Mouse (Mus musculus): Measurements from ENCODE around the gene Ifitm7. TPM values are rescaled to one million over a fixed set of nuclear protein-coding genes. Genes with fewer than 3 reads are reported as not detected.

Ifitm7 gene
- polyA plus RNA-seq, 1 experiment = 226 TPM

DNA sequence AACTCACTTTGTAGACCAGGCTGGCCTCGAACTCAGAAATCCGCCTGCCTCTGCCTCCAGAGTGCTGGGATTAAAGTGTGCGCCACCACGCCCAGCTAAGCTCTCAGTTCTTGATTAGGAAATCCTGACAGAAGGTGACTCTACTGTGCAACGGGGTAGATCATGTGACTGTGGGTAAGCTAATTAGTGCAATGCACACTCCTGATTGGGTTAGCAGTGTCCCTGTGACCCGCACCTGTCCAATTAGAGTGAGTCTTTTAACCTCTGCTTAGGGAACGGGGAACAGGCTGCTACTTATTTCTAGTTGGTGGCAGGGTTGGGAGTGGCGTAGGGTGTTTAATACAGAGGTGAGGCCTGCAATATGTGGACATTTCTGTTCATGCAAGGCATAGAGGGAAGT, 14.6 kb downstream of the Ifitm7 start:
- H3K4me3 ChIP-seq (ENCODE audit: control insufficient read depth, low read depth, low read length) = no peak overlapping the region
- H3K27ac ChIP-seq (ENCODE audit: control insufficient read depth, insufficient read depth, low read depth, low read length) = no peak overlapping the region
- no peaks in the 10 kb centered on the region for H3K27me3 ChIP-seq (ENCODE audit: control insufficient read depth, insufficient read depth, low read length)
- H3K36me3 ChIP-seq (ENCODE audit: control insufficient read depth, insufficient read depth, low read length) = no peaks in the 10 kb centered on the region
- TF ChIP-seq CTCF (IDR thresholded peaks at IDR 0.05; ENCODE audit: control insufficient read depth, insufficient read depth, insufficient replicate concordance, low read depth, low read length) (no peak), POLR2A (IDR thresholded peaks at IDR 0.05; ENCODE audit: control insufficient read depth, low read depth, low read length) (no peak)
- H3K4me1 ChIP-seq (ENCODE audit: control insufficient read depth, insufficient read depth, low read length) = no peaks in the 10 kb centered on the region

DNA sequence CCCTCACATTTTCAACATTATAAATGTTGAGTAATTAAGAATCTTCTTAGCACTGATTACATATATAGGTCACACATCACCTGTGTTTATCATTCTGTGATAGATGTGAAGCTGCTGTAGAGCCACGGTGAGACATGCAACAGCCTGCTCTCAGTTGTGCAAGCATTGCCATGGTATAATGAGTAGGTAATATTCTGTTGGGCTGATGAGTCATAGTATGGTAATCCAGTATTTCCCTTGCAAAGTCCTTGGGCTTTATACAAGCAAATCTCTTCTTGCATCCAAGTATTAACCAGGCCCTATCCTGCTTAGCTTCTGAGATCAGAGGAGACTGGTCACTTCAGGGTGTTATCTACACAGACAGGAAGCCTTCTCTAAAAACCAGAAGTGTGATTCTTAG, 17.6 kb downstream of the Ifitm7 start:
- no peak for TF ChIP-seq CTCF (IDR thresholded peaks at IDR 0.05; ENCODE audit: control insufficient read depth, insufficient read depth, insufficient replicate concordance, low read depth, low read length)
- TF ChIP-seq POLR2A (IDR thresholded peaks at IDR 0.05; ENCODE audit: control insufficient read depth, low read depth, low read length) = no peak
- no peaks in the 10 kb centered on the region for H3K36me3 ChIP-seq (ENCODE audit: control insufficient read depth, insufficient read depth, low read length)
- H3K27ac ChIP-seq (ENCODE audit: control insufficient read depth, insufficient read depth, low read depth, low read length) = no peak overlapping the region
- H3K4me1 ChIP-seq (ENCODE audit: control insufficient read depth, insufficient read depth, low read length) = no peaks in the 10 kb centered on the region
- H3K4me3 ChIP-seq (ENCODE audit: control insufficient read depth, low read depth, low read length) = no peak overlapping the region
- no peaks in the 10 kb centered on the region for H3K27me3 ChIP-seq (ENCODE audit: control insufficient read depth, insufficient read depth, low read length)

DNA sequence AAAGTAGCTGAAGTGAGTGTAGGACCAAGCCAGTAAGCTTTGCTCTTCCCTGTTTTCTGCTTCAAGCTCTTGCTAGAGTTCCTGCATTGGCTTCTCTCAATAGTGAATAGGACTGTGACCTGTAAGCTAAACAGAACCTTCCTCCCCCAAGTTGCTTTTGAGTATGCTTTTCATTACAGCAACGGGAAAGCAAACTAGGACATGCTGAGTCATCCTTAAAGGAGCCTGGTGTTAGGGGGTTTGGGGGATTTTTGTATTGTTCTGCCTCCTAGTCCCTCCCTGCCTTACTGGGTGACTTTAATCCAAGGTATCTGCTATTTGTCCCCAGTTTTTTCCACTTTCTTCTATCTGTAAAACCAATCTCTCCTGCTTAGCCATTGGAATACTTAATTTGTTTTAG, 24.6 kb downstream of the Ifitm7 start:
- no peak for TF ChIP-seq POLR2A (IDR thresholded peaks at IDR 0.05; ENCODE audit: control insufficient read depth, low read depth, low read length)
- Histone ChIP-seq H3K27ac (ENCODE audit: control insufficient read depth, insufficient read depth, low read depth, low read length) (no peak overlapping the region), H3K4me1 (ENCODE audit: control insufficient read depth, insufficient read depth, low read length) (no peaks in the 10 kb centered on the region), H3K27me3 (ENCODE audit: control insufficient read depth, insufficient read depth, low read length) (no peaks in the 10 kb centered on the region), H3K4me3 (ENCODE audit: control insufficient read depth, low read depth, low read length) (no peak overlapping the region), H3K36me3 (ENCODE audit: control insufficient read depth, insufficient read depth, low read length) (no peaks in the 10 kb centered on the region)

DNA sequence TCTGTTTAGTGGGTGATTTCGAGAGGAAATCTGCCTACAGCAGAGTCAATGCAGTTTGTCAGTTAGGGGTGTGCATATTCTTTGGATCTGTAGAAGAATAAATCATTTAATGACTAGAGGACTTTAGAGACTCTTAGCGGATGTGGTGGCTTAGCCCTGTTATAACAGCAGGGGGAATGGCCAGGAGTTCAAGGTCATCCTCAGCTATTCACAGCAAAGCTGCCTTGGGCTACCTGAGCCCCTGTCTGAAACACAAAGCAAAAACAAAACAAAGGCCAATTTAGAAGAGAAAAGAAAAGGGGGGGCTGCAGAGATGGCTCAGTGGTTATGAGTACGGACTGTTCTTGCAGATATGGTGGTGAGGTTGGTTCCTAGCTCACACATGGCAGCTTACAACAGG, 35.4 kb downstream of the Ifitm7 start:
- no peak overlapping the region for H3K27ac ChIP-seq (ENCODE audit: control insufficient read depth, insufficient read depth, low read depth, low read length)
- no peaks in the 10 kb centered on the region for H3K36me3 ChIP-seq (ENCODE audit: control insufficient read depth, insufficient read depth, low read length)
- no peak for TF ChIP-seq CTCF (IDR thresholded peaks at IDR 0.05; ENCODE audit: control insufficient read depth, insufficient read depth, insufficient replicate concordance, low read depth, low read length)
- TF ChIP-seq POLR2A (IDR thresholded peaks at IDR 0.05; ENCODE audit: control insufficient read depth, low read depth, low read length) = no peak
- no peak overlapping the region for H3K4me3 ChIP-seq (ENCODE audit: control insufficient read depth, low read depth, low read length)
- no peaks in the 10 kb centered on the region for H3K27me3 ChIP-seq (ENCODE audit: control insufficient read depth, insufficient read depth, low read length)
- no peaks in the 10 kb centered on the region for H3K4me1 ChIP-seq (ENCODE audit: control insufficient read depth, insufficient read depth, low read length)

DNA sequence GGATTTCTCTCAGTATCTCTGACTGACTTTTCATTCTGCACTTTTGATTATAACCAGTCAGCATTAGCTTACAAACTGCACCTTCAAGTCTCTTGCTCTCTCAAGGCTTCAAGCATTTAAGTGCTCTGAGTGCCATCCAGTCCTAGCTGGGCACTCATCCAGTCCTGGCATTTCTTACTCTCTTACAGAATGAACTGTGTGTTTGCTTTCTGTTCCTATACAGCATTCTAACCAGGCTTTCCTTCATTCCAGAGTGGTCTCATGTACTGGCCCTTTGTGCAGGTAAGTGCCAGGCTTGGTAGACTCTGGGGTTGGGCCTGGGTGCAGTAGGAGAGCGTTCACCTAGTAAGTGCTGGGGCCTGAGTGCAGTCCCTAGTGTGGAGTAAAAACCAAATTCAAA, 40.4 kb downstream of the Ifitm7 start:
- peaks cover 2% of the 10 kb centered on the region for H3K4me1 ChIP-seq (ENCODE audit: control insufficient read depth, insufficient read depth, low read length)
- H3K36me3 ChIP-seq (ENCODE audit: control insufficient read depth, insufficient read depth, low read length) = no peaks in the 10 kb centered on the region
- H3K4me3 ChIP-seq (ENCODE audit: control insufficient read depth, low read depth, low read length) = no peak overlapping the region
- no peaks in the 10 kb centered on the region for H3K27me3 ChIP-seq (ENCODE audit: control insufficient read depth, insufficient read depth, low read length)
- TF ChIP-seq CTCF (IDR thresholded peaks at IDR 0.05; ENCODE audit: control insufficient read depth, insufficient read depth, insufficient replicate concordance, low read depth, low read length) (no peak), POLR2A (IDR thresholded peaks at IDR 0.05; ENCODE audit: control insufficient read depth, low read depth, low read length) (no peak)
- H3K27ac ChIP-seq (ENCODE audit: control insufficient read depth, insufficient read depth, low read depth, low read length) = no peak overlapping the region

GRCm38 (mm10) chr16:13945153-13945552, 41.5 kb downstream of the Ifitm7 start:
- TF ChIP-seq POLR2A (IDR thresholded peaks at IDR 0.05; ENCODE audit: control insufficient read depth, low read depth, low read length) = no peak
- TF ChIP-seq CTCF (IDR thresholded peaks at IDR 0.05; ENCODE audit: control insufficient read depth, insufficient read depth, insufficient replicate concordance, low read depth, low read length) = no peak
- H3K27me3 ChIP-seq (ENCODE audit: control insufficient read depth, insufficient read depth, low read length) = no peaks in the 10 kb centered on the region
- H3K27ac ChIP-seq (ENCODE audit: control insufficient read depth, insufficient read depth, low read depth, low read length) = no peak overlapping the region
- no peak overlapping the region for H3K4me3 ChIP-seq (ENCODE audit: control insufficient read depth, low read depth, low read length)
- H3K36me3 ChIP-seq (ENCODE audit: control insufficient read depth, insufficient read depth, low read length) = no peaks in the 10 kb centered on the region
- peaks cover 9% of the 10 kb centered on the region for H3K4me1 ChIP-seq (ENCODE audit: control insufficient read depth, insufficient read depth, low read length)

- Histone ChIP-seq H3K36me3 (ENCODE audit: control insufficient read depth, insufficient read depth, low read length) (no peaks in the 10 kb centered on the region), H3K4me1 (ENCODE audit: control insufficient read depth, insufficient read depth, low read length) (peaks cover 11% of the 10 kb centered on the region), H3K4me3 (ENCODE audit: control insufficient read depth, low read depth, low read length) (no peak overlapping the region), H3K27me3 (ENCODE audit: control insufficient read depth, insufficient read depth, low read length) (no peaks in the 10 kb centered on the region), H3K27ac (ENCODE audit: control insufficient read depth, insufficient read depth, low read depth, low read length) (no peak overlapping the region)
- no peak for TF ChIP-seq CTCF (IDR thresholded peaks at IDR 0.05; ENCODE audit: control insufficient read depth, insufficient read depth, insufficient replicate concordance, low read depth, low read length)
- no peak for TF ChIP-seq POLR2A (IDR thresholded peaks at IDR 0.05; ENCODE audit: control insufficient read depth, low read depth, low read length)
Observed at GRCm38 (mm10) chr16:13944752-13945151, 41.9 kb downstream of the Ifitm7 start.

DNA sequence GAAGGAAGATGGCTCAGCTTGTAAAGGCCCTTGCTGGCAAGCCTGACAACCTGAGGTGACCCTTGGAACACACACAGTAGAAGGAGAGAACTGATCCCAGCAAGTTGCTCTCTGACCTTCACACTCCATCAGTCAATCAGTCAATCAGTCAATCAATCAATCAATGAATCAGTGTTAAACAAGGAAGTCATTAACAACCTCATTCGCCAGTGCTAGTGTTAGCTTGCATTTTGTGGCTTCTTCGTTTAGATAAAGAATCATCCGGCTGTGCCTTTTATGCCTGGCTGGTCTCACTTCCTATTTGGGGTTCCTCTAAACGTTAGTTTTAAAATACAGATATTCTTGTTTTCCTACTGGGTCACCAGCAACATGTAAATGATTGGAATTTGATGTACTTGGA, 42.5 kb downstream of the Ifitm7 start:
- no peak for TF ChIP-seq POLR2A (IDR thresholded peaks at IDR 0.05; ENCODE audit: control insufficient read depth, low read depth, low read length)
- TF ChIP-seq CTCF (IDR thresholded peaks at IDR 0.05; ENCODE audit: control insufficient read depth, insufficient read depth, insufficient replicate concordance, low read depth, low read length) = no peak
- Histone ChIP-seq H3K4me3 (ENCODE audit: control insufficient read depth, low read depth, low read length) (no peak overlapping the region), H3K27ac (ENCODE audit: control insufficient read depth, insufficient read depth, low read depth, low read length) (no peak overlapping the region), H3K36me3 (ENCODE audit: control insufficient read depth, insufficient read depth, low read length) (no peaks in the 10 kb centered on the region), H3K4me1 (ENCODE audit: control insufficient read depth, insufficient read depth, low read length) (peaks cover 11% of the 10 kb centered on the region), H3K27me3 (ENCODE audit: control insufficient read depth, insufficient read depth, low read length) (no peaks in the 10 kb centered on the region)
